Mouse (Mus musculus) bone marrow, adult 2 months (tissue): ENCODE data around the gene Nhlrc2.

Experiments
- CTCF ChIP-seq: fragments of 200-500 bp; IDR thresholded peaks from 2 replicates; pipeline ENCODE4 v1.5.1; 2011; ENCODE audit warnings: low read length, control low read depth; ENCODE audit not compliant: control insufficient read depth, insufficient read depth
- POLR2A ChIP-seq: fragments of 200-500 bp; IDR thresholded peaks from 2 replicates; pipeline ENCODE4 v1.6.1; 2011; ENCODE audit warnings: low read depth, mild to moderate bottlenecking, control low read depth, low read length, borderline replicate concordance; ENCODE audit not compliant: control insufficient read depth

- TF ChIP-seq CTCF = no peak
- TF ChIP-seq POLR2A = no peak
Measured at GRCm38 (mm10) chr19:56563469-56563868, 15.4 kb downstream of the Nhlrc2 start.
